Comparison of ENCODE assay signal across 30 mouse cellular contexts in genomic region chr19:53408398-53408797, GRCm38 (mm10). TPM values are rescaled to one million over a fixed set of nuclear protein-coding genes. Genes with fewer than 3 reads are reported as not detected.
DNase-seq lines count a peak whose midpoint lies in the region; ATAC-seq and TF ChIP-seq lines count a peak whose summit lies in the region.
"Had no signal": no experiment of that assay in that cellular context is flagged by ENCODE, and none has a peak within 500 bp of the region (broad histone marks: within the 10 kb centered on the region; RNA-seq: fewer than 3 reads in every experiment).

No protein-coding gene starts in this region.

- DNase-seq in heart, embryonic 10.5 days (ENCODE audit: low spot score) = no peak
- DNase-seq in heart, postnatal 14 days = no peak
- DNase-seq in 3134 (ENCODE audit: extremely low read depth, insufficient read length, low spot score) (peak; percentile 68), 416B (ENCODE audit: low read depth) (peak; percentile 89)
- peak; percentile 36 to 46 for DNase-seq in adrenal gland, postnatal 36 days
- DNase-seq in hindbrain, embryonic 10.5 days (ENCODE audit: low spot score) = no peak
- no peak for DNase-seq in gastrocnemius, adult 2 months
- DNase-seq: cerebellum, adult 9-10 months; gastrocnemius, postnatal 25 days; heart, adult 18-20 months; kidney, adult 2 months had no signal

- H3K9ac ChIP-seq in hindbrain, embryonic 12.5 days = no peak overlapping the region
- H3K9ac ChIP-seq: heart, embryonic 13.5 days; hindbrain, embryonic 14.5 days had no signal

- intact Hi-C loops in heart, postnatal 14 days (cut with DNase I) = no loop called here
- intact Hi-C loops in gastrocnemius, adult 2 months (cut with DNase I) = no loop called here

- H3K9me3 ChIP-seq in heart, embryonic 10.5 days = no peaks in the 10 kb centered on the region
- no peaks in the 10 kb centered on the region for H3K9me3 ChIP-seq in hindbrain, embryonic 10.5 days
- H3K9me3 ChIP-seq in hindbrain, embryonic 12.5 days (replicated peaks) = no peaks in the 10 kb centered on the region
- H3K9me3 ChIP-seq: heart, embryonic 13.5 days; limb, embryonic 10.5 days had no signal

- no peaks in the 10 kb centered on the region for H3K27me3 ChIP-seq in heart, embryonic 10.5 days (ENCODE audit: insufficient read depth, poor library complexity, severe bottlenecking)
- H3K27me3 ChIP-seq in hindbrain, embryonic 10.5 days (ENCODE audit: insufficient read depth, poor library complexity, severe bottlenecking) = no peaks in the 10 kb centered on the region
- no peaks in the 10 kb centered on the region for H3K27me3 ChIP-seq in hindbrain, embryonic 12.5 days
- H3K27me3 ChIP-seq: heart, embryonic 13.5 days had no signal

- no peak overlapping the region for H3K4me3 ChIP-seq in heart, embryonic 10.5 days
- no peak overlapping the region for H3K4me3 ChIP-seq in hindbrain, embryonic 10.5 days
- H3K4me3 ChIP-seq in gastrocnemius, adult 2 months = no peak overlapping the region
- H3K4me3 ChIP-seq in hindbrain, embryonic 12.5 days = no peak overlapping the region
- H3K4me3 ChIP-seq: forebrain, embryonic 10.5 days; heart, embryonic 13.5 days; limb, embryonic 10.5 days; midbrain, embryonic 10.5 days had no signal

- H3K4me1 ChIP-seq in heart, embryonic 10.5 days = peaks cover 43% of the 10 kb centered on the region
- H3K4me1 ChIP-seq in hindbrain, embryonic 10.5 days (replicated peaks) = peaks cover 35% of the 10 kb centered on the region
- peaks cover 9% of the 10 kb centered on the region for H3K4me1 ChIP-seq in hindbrain, embryonic 12.5 days

- 85% methylated on average over 8 of the region's 8 CpGs for WGBS in heart, embryonic 10.5 days
- WGBS in hindbrain, embryonic 10.5 days = 93% methylated on average over 8 of the region's 8 CpGs
- WGBS in hindbrain, embryonic 12.5 days = 87% methylated on average over 8 of the region's 8 CpGs

- TF ChIP-seq CTCF in gastrocnemius, adult 2 months (IDR thresholded peaks at IDR 0.05) = no peak

- no peak overlapping the region for H3K4me2 ChIP-seq in hindbrain, embryonic 12.5 days (replicated peaks)
- H3K4me2 ChIP-seq: heart, embryonic 13.5 days; hindbrain, embryonic 14.5 days had no signal

- no peaks in the 10 kb centered on the region for H3K36me3 ChIP-seq in heart, embryonic 10.5 days
- no peaks in the 10 kb centered on the region for H3K36me3 ChIP-seq in hindbrain, embryonic 10.5 days
- H3K36me3 ChIP-seq in hindbrain, embryonic 12.5 days = no peaks in the 10 kb centered on the region
- H3K36me3 ChIP-seq: forebrain, embryonic 10.5 days; heart, embryonic 13.5 days; limb, embryonic 10.5 days; midbrain, embryonic 10.5 days had no signal

- H3K27ac ChIP-seq in heart, embryonic 10.5 days = 0 out of 2 replicates have a peak overlapping the region, but pooled peaks have one; percentile 23
- H3K27ac ChIP-seq in hindbrain, embryonic 10.5 days = no peak overlapping the region
- H3K27ac ChIP-seq in gastrocnemius, adult 2 months = no peak overlapping the region
- H3K27ac ChIP-seq in hindbrain, embryonic 12.5 days = no peak overlapping the region
- H3K27ac ChIP-seq: forebrain, embryonic 10.5 days; heart, embryonic 13.5 days; hindbrain, embryonic 14.5 days; kidney, postnatal 0 days; limb, embryonic 10.5 days; midbrain, embryonic 10.5 days had no signal

- ATAC-seq in hindbrain, embryonic 12.5 days (ENCODE audit: low FRiP score) = no peak
- ATAC-seq: activated CD4-positive, CD25-positive, alpha-beta regulatory T cell, adult 4 months; forebrain, embryonic 16.5 days; midbrain, embryonic 16.5 days had no signal

RNA-seq across cellular contexts. Expression of gene Smndc1, which starts 18.0 kb away (rescaled TPM):
- polyA plus RNA-seq in heart, embryonic 10.5 days (2016; fragmentation: Nextera tagmentation; extraction: Ambion mirVana) = 27.6 and 31.7 TPM in 2 replicates
- total RNA-seq in heart, postnatal 14 days (2021) = 10 to 100 TPM; 29.7 to 31.6 TPM
- 10 to 100 TPM; 46.5 to 49.3 TPM for total RNA-seq in adrenal gland, postnatal 36 days (2021)
- polyA plus RNA-seq in hindbrain, embryonic 10.5 days (2016; fragmentation: Nextera tagmentation; extraction: Ambion mirVana) = 36.4 and 43.6 TPM in 2 replicates
- total RNA-seq in gastrocnemius, adult 2 months (2021) = 10 to 100 TPM; 28.1 to 30.7 TPM
- 40.9 and 41.4 TPM in 2 replicates for polyA plus RNA-seq in hindbrain, embryonic 12.5 days (2016; fragmentation: Nextera tagmentation; extraction: Ambion mirVana)

RNA-seq across cellular contexts. Expression of gene Gm10197, which starts 36.8 kb away (rescaled TPM):
- polyA plus RNA-seq in heart, embryonic 10.5 days (2016; fragmentation: Nextera tagmentation; extraction: Ambion mirVana) = not detected in 2 replicates
- not detected for total RNA-seq in heart, postnatal 14 days (2021)
- total RNA-seq in adrenal gland, postnatal 36 days (2021) = not detected
- polyA plus RNA-seq in hindbrain, embryonic 10.5 days (2016; fragmentation: Nextera tagmentation; extraction: Ambion mirVana) = not detected in 2 replicates
- not detected for total RNA-seq in gastrocnemius, adult 2 months (2021)
- polyA plus RNA-seq in hindbrain, embryonic 12.5 days (2016; fragmentation: Nextera tagmentation; extraction: Ambion mirVana) = not detected in 2 replicates
- total RNA-seq: gastrocnemius, postnatal 25 days; heart, adult 18-20 months; heart, postnatal 25 days; layer of hippocampus, adult 18-20 months; layer of hippocampus, postnatal 14 days; liver, adult 2 months had no signal
- polyA plus RNA-seq: activated CD4-positive, CD25-positive, alpha-beta regulatory T cell, adult 4 months; brain, embryonic 14.5 days; embryonic facial prominence, embryonic 14.5 days; forebrain, embryonic 10.5 days; forebrain, embryonic 16.5 days; heart, embryonic 13.5 days; hindbrain, embryonic 14.5 days; kidney, adult 2 months; kidney, postnatal 0 days; liver, adult 2 months; liver, embryonic 16.5 days; midbrain, embryonic 16.5 days; small intestine, adult 2 months; testis, adult 2 months had no signal

Comparison
In these comparisons a context has a peak if more than half of its experiments do, and no peak if none do; other contexts are left out.
1. DNase-seq: peak in 3134 (single experiment), 416B (single experiment) and adrenal gland, postnatal 36 days (2 of 2); none in heart, embryonic 10.5 days (single experiment), heart, postnatal 14 days (0 of 2), hindbrain, embryonic 10.5 days (single experiment) and gastrocnemius, adult 2 months (single experiment).